Mouse (Mus musculus) limb, embryonic 12.5 days (tissue): ENCODE measurements around the gene Lin54. TPM values are rescaled to one million over a fixed set of nuclear protein-coding genes. Genes with fewer than 3 reads are reported as not detected.

Experiments used
- ATAC-seq: fragments of 200-750 bp; cut with Nextera tagmentation; 2 replicates; pipeline ENCODE4 v1.8.0; 2017; ENCODE audit warnings: low read depth, moderate TSS enrichment; ENCODE audit not compliant: insufficient number of reproducible peaks, insufficient read depth, low FRiP score, low TSS enrichment
- H3K27ac ChIP-seq: fragments of 300-500 bp; sonication (generic); 2 replicates; pipeline ENCODE4 v1.5.1; 2016; ENCODE audit warnings: mild to moderate bottlenecking, moderate library complexity
- H3K27me3 ChIP-seq: fragments of 300-500 bp; sonication (generic); 2 replicates; pipeline ENCODE4 v1.6.1; 2016; ENCODE audit warnings: mild to moderate bottlenecking, moderate library complexity
- H3K36me3 ChIP-seq: fragments of 300-500 bp; sonication (generic); 2 replicates; pipeline ENCODE4 v1.6.1; 2016; ENCODE audit warnings: mild to moderate bottlenecking, moderate library complexity
- H3K4me1 ChIP-seq: fragments of 300-500 bp; sonication (generic); replicated peaks from 2 replicates; pipeline ENCODE4 v1.6.1; 2016
- H3K4me2 ChIP-seq: fragments of 300-500 bp; sonication (generic); 2 replicates; pipeline ENCODE4 v1.6.1; 2016; ENCODE audit warnings: mild to moderate bottlenecking, moderate library complexity
- H3K4me3 ChIP-seq: fragments of 300-500 bp; sonication (generic); replicated peaks from 2 replicates; pipeline ENCODE4 v1.5.1; 2016; ENCODE audit warnings: mild to moderate bottlenecking
- H3K9ac ChIP-seq: fragments of 300-500 bp; sonication (generic); replicated peaks from 2 replicates; pipeline ENCODE4 v1.6.1; 2016; ENCODE audit warnings: mild to moderate bottlenecking, moderate library complexity
- H3K9me3 ChIP-seq: fragments of 300-500 bp; sonication (generic); 2 replicates; pipeline ENCODE4 v1.6.1; 2016; ENCODE audit warnings: mild to moderate bottlenecking, moderate library complexity
- WGBS: fragments of 180-500 bp; shearing (Covaris S2); methylation state at CpG from one replicate; pipeline ENCODE4 v1.1.7; 2016; 5-methylcytosine and 5-hydroxymethylcytosine counted together
- polyA plus RNA-seq: library from polyadenylated mRNA; unstranded; fragments of >200 nt; fragmentation: Nextera tagmentation; extraction: Ambion mirVana; gene quantifications from 2 replicates; pipeline ENCODE4 v1.2.1, GENCODE M21; 2016

The Lin54 gene
- polyA plus RNA-seq, 1 experiment from 2014 or later = 14.6 TPM

- H3K9me3 ChIP-seq = no peaks in the 10 kb centered on the region
- ATAC-seq = no peak
- H3K27ac ChIP-seq = peak overlapping the region; percentile 85; the same call in 1 of the 2 replicates
- peak overlapping the region; percentile 81 for H3K4me2 ChIP-seq
- peak overlapping the region; percentile 85 for H3K9ac ChIP-seq
- H3K4me3 ChIP-seq = peak overlapping the region; percentile 84
- peaks cover 13% of the 10 kb centered on the region; the same call in 1 of the 2 replicates for H3K36me3 ChIP-seq
- WGBS = 7% methylated on average over 5 of the region's 5 CpGs
- H3K27me3 ChIP-seq = no peaks in the 10 kb centered on the region
- peaks cover 18% of the 10 kb centered on the region for H3K4me1 ChIP-seq
These were observed 18.6 kb upstream of the Lin54 start for GRCm38 (mm10) chr5:100519027-100519411.

- Histone ChIP-seq H3K27ac (peak within 1 kb of the TSS; percentile 85), H3K9ac (peak within 1 kb of the TSS; percentile 85), H3K9me3 (no peaks in the 10 kb centered on the region), H3K36me3 (peaks cover 13% of the 10 kb centered on the region; the same call in 1 of the 2 replicates), H3K4me3 (peak within 1 kb of the TSS; percentile 84), H3K4me1 (peaks cover 18% of the 10 kb centered on the region), H3K4me2 (peak within 1 kb of the TSS; percentile 81), H3K27me3 (no peaks in the 10 kb centered on the region)
- WGBS = under 1% methylated on average over 64 of the region's 64 CpGs
- peak; percentile 100 for ATAC-seq
These were observed 17.9 kb upstream of the Lin54 start, which contains the start of gene Cops4 for GRCm38 (mm10) chr5:100518049-100519026. TSS of gene Cops4 (plus strand) at chr5:100518309.

DNA sequence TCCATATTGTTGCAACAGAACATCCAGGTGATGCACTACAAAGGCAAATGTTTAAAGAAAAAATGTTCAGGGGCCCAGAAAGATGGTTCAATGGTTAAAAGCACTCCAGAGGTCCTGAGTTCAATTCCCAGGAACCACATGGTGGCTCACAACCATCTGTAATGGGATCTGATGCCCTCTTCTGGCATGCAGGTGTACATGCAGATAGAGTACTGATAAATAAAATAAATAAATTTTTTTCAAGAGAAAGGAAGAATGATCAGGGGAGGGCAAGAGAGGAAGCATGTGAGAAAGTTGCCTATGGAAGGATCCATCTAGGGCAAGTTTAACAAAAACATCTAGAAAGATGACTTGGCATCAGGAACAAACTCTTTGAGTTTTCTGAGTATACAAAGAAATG is 12.1 kb upstream of the Lin54 start:
- no peak for ATAC-seq
- Histone ChIP-seq H3K4me2 (no peak overlapping the region), H3K4me1 (0 out of 2 replicates have a peak, but pooled peaks cover 1% of the 10 kb centered on the region), H3K4me3 (no peak overlapping the region), H3K9ac (no peak overlapping the region), H3K27ac (no peak overlapping the region), H3K27me3 (no peaks in the 10 kb centered on the region), H3K9me3 (no peaks in the 10 kb centered on the region), H3K36me3 (no peaks in the 10 kb centered on the region)

DNA sequence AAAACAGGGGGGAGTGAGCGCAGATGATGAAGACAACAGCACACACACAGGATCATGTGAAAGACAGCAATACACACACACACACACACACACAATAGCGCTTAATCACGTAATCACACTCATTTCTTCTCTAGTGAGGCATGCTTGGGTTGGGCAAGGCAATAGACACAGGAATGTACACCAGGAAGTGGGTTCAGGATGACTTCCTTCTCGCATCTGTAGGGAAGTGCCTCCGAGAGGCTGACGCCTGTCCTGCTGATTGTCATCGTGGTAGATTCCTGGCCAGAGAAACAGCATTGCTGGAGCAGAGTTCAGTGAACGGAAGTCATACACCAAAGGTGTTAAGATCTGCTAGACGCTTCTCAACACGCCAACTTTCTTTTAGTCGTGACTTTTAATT is 8.8 kb upstream of the Lin54 start:
- H3K36me3 ChIP-seq = no peaks in the 10 kb centered on the region
- H3K4me3 ChIP-seq = no peak overlapping the region
- no peaks in the 10 kb centered on the region for H3K27me3 ChIP-seq
- no peak overlapping the region for H3K27ac ChIP-seq
- no peaks in the 10 kb centered on the region for H3K4me1 ChIP-seq
- no peak for ATAC-seq
- no peak overlapping the region for H3K9ac ChIP-seq
- WGBS = 79% methylated on average over 11 of the region's 11 CpGs
- no peak overlapping the region for H3K4me2 ChIP-seq
- no peaks in the 10 kb centered on the region for H3K9me3 ChIP-seq

DNA sequence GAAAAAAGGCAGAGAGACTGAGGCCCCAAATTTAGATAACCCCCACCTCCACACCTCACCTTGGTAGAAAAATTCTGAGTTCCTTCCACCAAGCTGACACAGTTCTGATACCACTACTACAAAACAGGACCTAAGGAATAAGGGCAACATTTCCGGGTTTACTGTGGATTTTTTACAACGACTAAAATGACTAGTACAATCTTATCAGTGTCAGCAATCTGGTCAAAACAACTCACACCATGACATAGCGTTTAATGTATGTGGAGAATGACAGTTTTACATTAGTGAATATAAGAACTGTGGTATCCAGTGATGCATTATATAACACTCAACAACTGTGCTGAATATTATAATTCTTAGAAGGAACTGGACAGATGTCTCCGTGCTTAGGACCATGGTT is 828 bp upstream of the Lin54 start:
- Histone ChIP-seq H3K9ac (no peak overlapping the region; the same call in 1 of the 2 replicates), H3K27ac (no peak overlapping the region)
- 89% methylated on average over 4 of the region's 4 CpGs for WGBS

GRCm38 (mm10) chr5:100499831-100500304 is 571 bp downstream of the Lin54 start:
- peak overlapping the region; percentile 92 for H3K4me2 ChIP-seq
- H3K9ac ChIP-seq = peak overlapping the region; percentile 68
- no peak for ATAC-seq
- no peaks in the 10 kb centered on the region for H3K9me3 ChIP-seq
- H3K36me3 ChIP-seq = no peaks in the 10 kb centered on the region
- H3K4me3 ChIP-seq = peak overlapping the region; percentile 80
- H3K27ac ChIP-seq = peak overlapping the region; percentile 74
- H3K27me3 ChIP-seq = no peaks in the 10 kb centered on the region
- H3K4me1 ChIP-seq = peaks cover 20% of the 10 kb centered on the region
- under 1% methylated on average over 41 of the region's 41 CpGs for WGBS

More for the DNA sequence above, 828 bp upstream of the Lin54 start:
- ATAC-seq = no peak
- no peaks in the 10 kb centered on the region for H3K36me3 ChIP-seq
- H3K4me2 ChIP-seq = peak overlapping the region; percentile 92; the same call in 1 of the 2 replicates
- no peaks in the 10 kb centered on the region for H3K9me3 ChIP-seq
- H3K4me3 ChIP-seq = 0 out of 2 replicates have a peak overlapping the region, but pooled peaks have one; percentile 80
- H3K27me3 ChIP-seq = no peaks in the 10 kb centered on the region
- H3K4me1 ChIP-seq = peaks cover 20% of the 10 kb centered on the region

GRCm38 (mm10) chr5:100499243-100499642 is 1.2 kb downstream of the Lin54 start:
- peak overlapping the region; percentile 92 for H3K4me2 ChIP-seq
- H3K4me3 ChIP-seq = peak overlapping the region; percentile 80
- H3K36me3 ChIP-seq = no peaks in the 10 kb centered on the region
- no peak for ATAC-seq
- H3K27ac ChIP-seq = no peak overlapping the region
- H3K27me3 ChIP-seq = no peaks in the 10 kb centered on the region
- peak overlapping the region; percentile 68 for H3K9ac ChIP-seq
- H3K9me3 ChIP-seq = no peaks in the 10 kb centered on the region
- 30% methylated on average over 2 of the region's 2 CpGs for WGBS
- peaks cover 20% of the 10 kb centered on the region for H3K4me1 ChIP-seq

DNA sequence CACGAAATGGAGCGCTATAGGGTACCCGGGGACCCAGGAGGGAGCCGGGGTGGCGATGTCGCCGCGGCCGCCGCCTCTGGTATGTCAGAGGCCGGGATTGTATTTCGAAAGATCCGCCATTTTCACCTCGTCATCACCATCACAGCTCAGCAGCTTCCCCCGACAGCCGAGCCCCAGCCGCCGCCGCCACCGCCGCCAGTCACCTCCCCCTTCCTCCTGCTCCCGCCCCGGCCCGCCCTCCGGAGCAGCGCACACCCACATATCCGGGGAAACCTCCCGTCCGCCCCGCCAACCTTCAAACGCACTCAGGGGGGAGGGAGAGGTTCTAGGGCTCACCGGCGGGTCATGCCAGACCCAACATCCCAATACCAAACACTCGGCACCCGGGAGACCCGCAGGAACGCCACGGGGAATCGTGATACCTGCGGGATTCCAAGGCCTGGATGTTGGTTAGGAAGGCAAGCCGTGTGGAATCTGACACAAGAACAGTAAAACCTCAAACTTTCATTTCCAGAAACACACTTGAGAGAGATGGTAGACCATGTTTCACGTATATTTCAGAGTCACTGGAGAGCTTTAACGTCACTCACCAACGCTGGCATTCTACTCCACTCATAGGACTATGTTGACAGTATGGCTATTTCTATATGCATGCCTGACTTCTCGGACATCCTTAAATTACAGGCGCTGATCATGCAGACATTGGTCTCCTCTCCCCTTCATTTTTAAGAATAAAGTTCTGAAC is 1.8 kb downstream of the Lin54 start:
- under 1% methylated on average over 41 of the region's 46 CpGs for WGBS
- Histone ChIP-seq H3K27ac (peak overlapping the region; percentile 70), H3K9ac (peak overlapping the region; percentile 81), H3K4me3 (peak overlapping the region; percentile 80), H3K27me3 (no peaks in the 10 kb centered on the region), H3K4me2 (peak overlapping the region; percentile 92), H3K36me3 (no peaks in the 10 kb centered on the region), H3K4me1 (peaks cover 20% of the 10 kb centered on the region), H3K9me3 (no peaks in the 10 kb centered on the region)
- peak; percentile 75 for ATAC-seq

DNA sequence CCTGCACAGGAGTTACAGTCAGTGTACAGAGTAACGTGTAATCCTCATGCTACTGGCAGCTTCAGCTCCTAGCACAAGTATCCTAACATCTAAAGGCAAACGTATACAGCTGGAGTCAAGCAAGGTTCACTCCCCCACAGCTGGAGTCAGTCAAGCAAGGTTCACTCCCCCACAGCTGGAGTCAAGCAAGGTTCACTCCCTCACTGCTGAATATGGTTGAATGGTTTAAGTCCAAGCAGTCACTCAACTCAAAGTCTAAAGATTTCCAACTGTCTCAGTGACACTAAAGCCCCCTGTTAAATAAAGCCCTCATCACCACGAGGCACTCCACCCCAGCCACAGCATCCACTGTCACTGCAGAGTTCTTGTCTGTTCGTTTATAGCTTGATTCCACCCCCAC is 8.7 kb downstream of the Lin54 start:
- no peaks in the 10 kb centered on the region for H3K9me3 ChIP-seq
- ATAC-seq = no peak
- no peaks in the 10 kb centered on the region for H3K36me3 ChIP-seq
- H3K4me2 ChIP-seq = no peak overlapping the region
- H3K4me1 ChIP-seq = no peaks in the 10 kb centered on the region; the same call in 1 of the 2 replicates
- H3K27ac ChIP-seq = no peak overlapping the region
- no peak overlapping the region for H3K9ac ChIP-seq
- 71% methylated on average over 4 of the region's 4 CpGs for WGBS
- no peak overlapping the region for H3K4me3 ChIP-seq
- no peaks in the 10 kb centered on the region for H3K27me3 ChIP-seq

GRCm38 (mm10) chr5:100489340-100489739 is 11.1 kb downstream of the Lin54 start:
- no peaks in the 10 kb centered on the region; the same call in 1 of the 2 replicates for H3K4me1 ChIP-seq
- H3K4me3 ChIP-seq = no peak overlapping the region
- H3K27me3 ChIP-seq = no peaks in the 10 kb centered on the region
- H3K27ac ChIP-seq = no peak overlapping the region
- no peak for ATAC-seq
- 96% methylated on average over 2 of the region's 2 CpGs for WGBS
- H3K9me3 ChIP-seq = no peaks in the 10 kb centered on the region
- H3K4me2 ChIP-seq = no peak overlapping the region
- no peak overlapping the region for H3K9ac ChIP-seq
- H3K36me3 ChIP-seq = peaks cover 10% of the 10 kb centered on the region; the same call in 1 of the 2 replicates

- no peak for ATAC-seq
- 95% methylated on average over 3 of the region's 3 CpGs for WGBS
- Histone ChIP-seq H3K27me3 (no peaks in the 10 kb centered on the region), H3K36me3 (peaks cover 16% of the 10 kb centered on the region; the same call in 1 of the 2 replicates), H3K4me2 (no peak overlapping the region), H3K9me3 (no peaks in the 10 kb centered on the region), H3K4me1 (no peaks in the 10 kb centered on the region), H3K27ac (no peak overlapping the region), H3K9ac (no peak overlapping the region), H3K4me3 (no peak overlapping the region)
These were observed 12.2 kb downstream of the Lin54 start for GRCm38 (mm10) chr5:100488231-100488630.
